Mouse (Mus musculus) B cell, adult 67 days (primary cell): ENCODE data around the gene Sdr16c6. TPM values are rescaled to one million over a fixed set of nuclear protein-coding genes. Genes with fewer than 3 reads are reported as not detected.

Experiments
- total RNA-seq, 2 experiments: library from RNA; stranded (reverse); gene quantifications; 4 replicates each; pipeline ENCODE4 v1.2.4; 2023

Gene Sdr16c6
- total RNA-seq: not detected

DNA sequence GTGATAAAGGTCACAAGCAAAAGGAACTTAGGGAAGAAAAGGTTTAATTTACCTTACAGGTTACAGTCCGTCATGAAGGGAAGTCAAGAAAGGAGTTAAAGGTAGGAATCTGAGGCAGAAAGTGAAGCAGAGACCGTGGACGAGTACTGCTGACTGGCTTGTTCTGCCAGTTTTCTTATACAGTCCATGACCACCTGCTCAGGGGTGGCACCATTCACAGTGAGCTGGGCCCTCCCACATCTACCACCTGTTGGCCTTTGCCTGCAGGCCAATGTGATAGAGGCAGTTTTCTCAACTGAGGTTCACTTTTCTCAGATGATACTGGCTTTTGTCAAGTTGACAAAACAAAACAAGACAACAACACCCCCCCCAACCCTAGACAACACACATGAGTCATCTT lies at the start of gene Sdr16c6:
Gene Sdr16c6 (minus strand): TSS at position 151 of the 400 bp plus-strand sequence.

Other genes starting within 250 kb of the Sdr16c6 start
- 100 to 1,000 TPM; 250 to 358 TPM for gene Gm11808, start 103.9 kb downstream of the Sdr16c6 start, total RNA-seq